Mouse (Mus musculus): ENCODE data around the gene Extl2. TPM values are rescaled to one million over a fixed set of nuclear protein-coding genes. Genes with fewer than 3 reads are reported as not detected.

The Extl2 gene
- polyA plus RNA-seq (2015; fragmentation: Nextera tagmentation; extraction: Ambion mirVana) = 26.4 and 35.1 TPM in 2 replicates

GRCm38 (mm10) chr3:116006978-116007940 lies at the start of gene Extl2, which contains the start of gene Slc30a7:
TSS of gene Extl2 (plus strand) at chr3:116007462.
TSS of gene Slc30a7 (minus strand) at chr3:116007406.

Small RNAs within 50 kb of the gene (microRNA-seq; reads per million reads assigned to microRNA genes)
- gene Mir669n (ENCODE audit: borderline replicate concordance, insufficient number of aligned reads) = not detected

Other genes with a start within 250 kb of the Extl2 start
- gene Dph5, start 119.6 kb upstream of the Extl2 start, polyA plus RNA-seq (2015; fragmentation: Nextera tagmentation; extraction: Ambion mirVana) = 17.4 and 24.9 TPM in 2 replicates
- gene Slc30a7, start 56 bp upstream of the Extl2 start, polyA plus RNA-seq (2015; fragmentation: Nextera tagmentation; extraction: Ambion mirVana) = 27.0 and 33.3 TPM in 2 replicates
- 18.0 and 30.6 TPM in 2 replicates for gene Vcam1, start 122.2 kb downstream of the Extl2 start, polyA plus RNA-seq (2015; fragmentation: Nextera tagmentation; extraction: Ambion mirVana)
- gene Gpr88, start 246.0 kb downstream of the Extl2 start, polyA plus RNA-seq (2015; fragmentation: Nextera tagmentation; extraction: Ambion mirVana) = 0.57 and 1.2 TPM in 2 replicates